Mouse (Mus musculus) kidney, embryonic 15.5 days (tissue): Measurements from ENCODE around the gene Wdfy1. TPM values are rescaled to one million over a fixed set of nuclear protein-coding genes. Genes with fewer than 3 reads are reported as not detected.

Experiments
- ATAC-seq: fragments of 200-750 bp; cut with Nextera tagmentation; replicated peaks from 2 replicates; pipeline ENCODE4 v1.8.0; 2017; ENCODE audit warnings: moderate TSS enrichment; ENCODE audit not compliant: low FRiP score
- H3K27ac ChIP-seq: fragments of 300-500 bp; sonication (generic); 2 replicates; pipeline ENCODE4 v1.5.1; 2015; ENCODE audit warnings: mild to moderate bottlenecking, inconsistent platforms
- H3K27me3 ChIP-seq: fragments of 300-500 bp; sonication (generic); 2 replicates; pipeline ENCODE4 v1.6.1; 2015; ENCODE audit warnings: inconsistent platforms
- H3K36me3 ChIP-seq: fragments of 300-500 bp; sonication (generic); 2 replicates; pipeline ENCODE4 v1.6.1; 2015; ENCODE audit warnings: inconsistent platforms
- H3K4me1 ChIP-seq: fragments of 300-500 bp; sonication (generic); 2 replicates; pipeline ENCODE4 v1.6.1; 2015; ENCODE audit warnings: inconsistent platforms
- H3K4me2 ChIP-seq: fragments of 300-500 bp; sonication (generic); 2 replicates; pipeline ENCODE4 v1.6.1; 2015; ENCODE audit warnings: moderate library complexity, mild to moderate bottlenecking, inconsistent platforms
- H3K4me3 ChIP-seq: fragments of 300-500 bp; sonication (generic); replicated peaks from 2 replicates; pipeline ENCODE4 v1.5.1; 2015; ENCODE audit warnings: mild to moderate bottlenecking, inconsistent platforms
- H3K9ac ChIP-seq: fragments of 300-500 bp; sonication (generic); 2 replicates; pipeline ENCODE4 v1.6.1; 2015; ENCODE audit warnings: mild to moderate bottlenecking, inconsistent platforms
- H3K9me3 ChIP-seq: fragments of 300-500 bp; sonication (generic); replicated peaks from 2 replicates; pipeline ENCODE4 v1.6.1; 2016; ENCODE audit warnings: inconsistent platforms
- WGBS: fragments of 180-500 bp; shearing (Covaris S2); methylation state at CpG from one replicate; pipeline ENCODE4 v1.1.7; 2015; ENCODE audit warnings: mixed read lengths; 5-methylcytosine and 5-hydroxymethylcytosine counted together
- polyA plus RNA-seq: library from polyadenylated mRNA; unstranded; fragments of >200 nt; fragmentation: Nextera tagmentation; extraction: Ambion mirVana; gene quantifications from 2 replicates; pipeline ENCODE4 v1.2.1, GENCODE M21; 2015

Wdfy1 gene
- 45.3 and 47.5 TPM in 2 replicates for polyA plus RNA-seq

- H3K36me3 ChIP-seq, result peaks cover 32% of the 10 kb centered on the region
These were observed at the start of gene Wdfy1, which contains the start of gene Mrpl44 for GRCm38 (mm10) chr1:79775927-79776458. Gene Wdfy1 (minus strand): TSS chr1:79776143. Gene Mrpl44 (plus strand): TSS chr1:79776018.

DNA sequence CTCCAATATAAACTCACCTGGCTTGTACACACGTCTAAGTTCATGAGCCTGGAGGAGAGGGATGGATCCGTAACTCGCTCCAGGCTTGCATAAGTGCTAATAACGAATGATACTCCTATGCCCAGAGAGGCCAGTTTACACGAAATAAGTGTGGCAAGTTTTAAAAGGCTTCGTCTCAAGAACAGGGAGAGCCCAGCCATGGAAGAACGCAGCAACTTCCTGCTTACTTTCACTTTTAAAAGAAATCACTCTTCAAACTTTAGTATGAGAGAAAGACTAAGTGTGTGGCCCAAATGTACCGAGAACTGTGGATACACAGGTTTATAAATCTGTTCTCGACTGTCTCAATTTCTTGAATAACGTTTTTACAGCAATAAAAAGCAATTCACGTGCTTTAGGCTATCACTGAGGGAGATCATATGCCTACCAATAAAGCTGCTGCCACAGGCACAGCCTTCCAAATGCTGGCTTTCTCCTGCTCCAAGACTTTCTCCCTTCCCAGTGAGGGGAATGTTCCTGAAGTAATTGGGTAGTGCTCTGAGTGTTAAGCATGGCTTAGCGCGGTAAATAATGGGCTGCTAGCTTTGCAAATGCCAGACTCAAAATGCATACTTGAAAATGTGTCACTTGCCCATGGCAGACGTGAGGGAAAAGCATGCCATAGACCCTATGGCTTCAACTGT, 48.1 kb upstream of the Wdfy1 start:
- 47% methylated on average over 14 of the region's 14 CpGs for WGBS
- H3K4me2 ChIP-seq, result peak overlapping the region; percentile 33
- H3K4me3 ChIP-seq, result 0 out of 2 replicates have a peak overlapping the region, but pooled peaks have one; percentile 12
- H3K27me3 ChIP-seq, result no peaks in the 10 kb centered on the region
- peak overlapping the region; percentile 73 for H3K27ac ChIP-seq
- peaks cover 19% of the 10 kb centered on the region for H3K4me1 ChIP-seq
- no peaks in the 10 kb centered on the region for H3K9me3 ChIP-seq
- 0 out of 2 replicates have a peak, but pooled peaks cover 5% of the 10 kb centered on the region for H3K36me3 ChIP-seq
- no peak overlapping the region for H3K9ac ChIP-seq
- ATAC-seq, result no peak

More at GRCm38 (mm10) chr1:79775927-79776458, at the start of gene Wdfy1, which contains the start of gene Mrpl44:
- Histone ChIP-seq H3K4me3 (peak within 1 kb of the TSS; percentile 91), H3K4me2 (peak within 1 kb of the TSS; percentile 61), H3K9me3 (no peaks in the 10 kb centered on the region), H3K27me3 (no peaks in the 10 kb centered on the region), H3K27ac (peak within 1 kb of the TSS; percentile 93), H3K9ac (peak within 1 kb of the TSS; percentile 88), H3K4me1 (0 out of 2 replicates have a peak, but pooled peaks cover 8% of the 10 kb centered on the region)
- ATAC-seq, result peak; percentile 100
- under 1% methylated on average over 38 of the region's 38 CpGs for WGBS

DNA sequence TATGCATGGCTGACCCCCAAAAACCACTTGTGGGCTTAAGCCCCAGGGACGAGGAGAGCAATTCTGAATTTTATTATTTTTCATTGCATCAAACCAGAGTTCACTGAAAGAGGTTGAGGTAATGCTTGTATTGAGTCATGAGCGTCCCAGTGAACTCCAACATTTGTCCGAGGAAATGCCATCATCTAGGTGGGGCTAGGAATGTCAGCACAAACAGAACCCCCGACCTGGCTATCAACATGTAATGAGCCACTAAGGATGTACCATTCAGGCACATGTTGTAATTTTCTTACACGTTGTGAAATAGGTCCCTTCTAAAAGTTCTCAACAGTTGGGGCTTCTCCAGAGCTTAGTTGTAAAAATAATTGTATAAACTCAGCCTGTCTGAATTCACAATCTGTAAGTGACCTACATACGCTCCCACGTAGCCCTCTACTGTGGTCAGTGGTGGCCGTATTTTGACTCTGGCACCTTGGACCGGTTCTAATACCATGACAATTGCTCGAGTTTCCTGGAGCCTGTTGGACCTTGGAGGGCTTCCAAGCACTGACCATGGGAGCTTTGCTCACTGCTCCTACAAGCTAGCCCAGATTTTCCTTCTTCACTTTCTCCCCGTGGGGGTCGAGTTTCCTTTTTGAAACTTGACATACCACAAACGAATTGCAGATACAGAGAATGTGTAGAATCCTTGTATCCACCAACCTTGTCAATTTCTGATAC, 47.0 kb upstream of the Wdfy1 start:
- Histone ChIP-seq H3K27me3 (no peaks in the 10 kb centered on the region), H3K36me3 (0 out of 2 replicates have a peak, but pooled peaks cover 5% of the 10 kb centered on the region), H3K4me2 (no peak overlapping the region), H3K4me3 (no peak overlapping the region), H3K9me3 (no peaks in the 10 kb centered on the region), H3K9ac (no peak overlapping the region), H3K4me1 (peaks cover 19% of the 10 kb centered on the region), H3K27ac (no peak overlapping the region; the same call in 1 of the 2 replicates)
- 52% methylated on average over 13 of the region's 13 CpGs for WGBS
- ATAC-seq, result peak; percentile 67; the same call in 1 of the 2 replicates

GRCm38 (mm10) chr1:79819296-79819879, 43.4 kb upstream of the Wdfy1 start:
- H3K4me3 ChIP-seq, result no peak overlapping the region
- H3K9me3 ChIP-seq, result no peaks in the 10 kb centered on the region
- 82% methylated on average over 11 of the region's 11 CpGs for WGBS
- no peak overlapping the region for H3K9ac ChIP-seq
- H3K36me3 ChIP-seq, result 0 out of 2 replicates have a peak, but pooled peaks cover 5% of the 10 kb centered on the region
- H3K27ac ChIP-seq, result no peak overlapping the region
- ATAC-seq, result no peak
- H3K4me2 ChIP-seq, result no peak overlapping the region
- peaks cover 11% of the 10 kb centered on the region for H3K4me1 ChIP-seq
- H3K27me3 ChIP-seq, result no peaks in the 10 kb centered on the region

- no peak overlapping the region for H3K4me2 ChIP-seq
- no peaks in the 10 kb centered on the region for H3K4me1 ChIP-seq
- H3K9me3 ChIP-seq, result no peaks in the 10 kb centered on the region
- H3K27ac ChIP-seq, result no peak overlapping the region
- no peak overlapping the region for H3K4me3 ChIP-seq
- no peak overlapping the region for H3K9ac ChIP-seq
- H3K27me3 ChIP-seq, result no peaks in the 10 kb centered on the region
- WGBS, result 86% methylated on average over 3 of the region's 3 CpGs
- H3K36me3 ChIP-seq, result 0 out of 2 replicates have a peak, but pooled peaks cover 5% of the 10 kb centered on the region
- no peak for ATAC-seq
These were observed 39.5 kb upstream of the Wdfy1 start for GRCm38 (mm10) chr1:79815446-79815845.

GRCm38 (mm10) chr1:79809447-79809846, 33.5 kb upstream of the Wdfy1 start:
- Histone ChIP-seq H3K36me3 (no peaks in the 10 kb centered on the region), H3K27me3 (no peaks in the 10 kb centered on the region), H3K4me1 (no peaks in the 10 kb centered on the region), H3K9me3 (no peaks in the 10 kb centered on the region), H3K4me3 (no peak overlapping the region), H3K9ac (no peak overlapping the region), H3K27ac (no peak overlapping the region), H3K4me2 (no peak overlapping the region)
- no peak for ATAC-seq
- 81% methylated on average over 3 of the region's 3 CpGs for WGBS

DNA sequence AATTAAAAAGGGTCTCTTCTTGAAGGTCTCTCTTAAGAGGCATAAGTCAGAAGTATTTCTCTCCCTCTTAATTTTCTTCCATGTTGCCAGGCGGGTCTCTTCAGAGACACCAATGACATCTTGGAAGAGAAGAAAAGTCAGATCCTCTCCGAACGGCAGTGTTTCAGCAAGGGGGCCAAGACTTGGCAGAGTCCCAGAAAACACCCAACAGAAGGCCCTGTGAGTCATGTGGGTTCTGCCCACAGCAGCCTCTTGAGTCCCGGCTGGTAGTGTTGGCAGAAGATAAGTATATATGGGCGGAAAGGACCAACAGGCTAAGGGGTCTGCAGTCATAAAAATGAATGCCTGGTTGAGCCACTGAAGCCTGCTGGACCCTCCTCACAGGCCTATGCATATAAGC, 30.9 kb upstream of the Wdfy1 start:
- Histone ChIP-seq H3K27me3 (no peaks in the 10 kb centered on the region), H3K4me3 (no peak overlapping the region), H3K4me1 (no peaks in the 10 kb centered on the region), H3K9me3 (no peaks in the 10 kb centered on the region), H3K27ac (no peak overlapping the region), H3K36me3 (no peaks in the 10 kb centered on the region), H3K4me2 (no peak overlapping the region), H3K9ac (no peak overlapping the region)
- whole genome bisulfite sequencing, result 73% methylated on average over 5 of the region's 5 CpGs
- no peak for ATAC-seq

DNA sequence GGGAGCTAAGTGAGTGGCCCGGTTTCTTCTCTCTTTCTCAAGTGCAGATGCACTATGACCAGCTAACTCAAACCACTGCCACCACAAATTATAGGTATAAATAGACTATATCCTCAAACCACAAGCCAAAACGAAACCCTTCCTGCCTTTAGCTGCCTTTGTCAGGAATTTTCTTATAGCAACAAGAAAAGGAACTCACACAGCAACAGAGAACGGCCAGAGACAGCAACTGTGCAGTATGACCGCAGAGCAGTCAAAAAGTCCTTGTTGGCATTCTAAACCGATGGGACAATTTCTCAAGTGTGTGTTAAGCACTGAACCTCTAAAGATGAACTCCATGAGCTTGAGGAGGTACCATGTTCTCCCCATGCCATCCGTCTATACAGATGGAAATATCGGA, 27.7 kb upstream of the Wdfy1 start:
- WGBS, result 87% methylated on average over 7 of the region's 7 CpGs
- peaks cover 5% of the 10 kb centered on the region for H3K36me3 ChIP-seq
- H3K27ac ChIP-seq, result no peak overlapping the region
- H3K4me3 ChIP-seq, result no peak overlapping the region
- no peaks in the 10 kb centered on the region for H3K27me3 ChIP-seq
- H3K4me2 ChIP-seq, result no peak overlapping the region
- no peaks in the 10 kb centered on the region for H3K4me1 ChIP-seq
- H3K9ac ChIP-seq, result no peak overlapping the region
- no peak for ATAC-seq
- H3K9me3 ChIP-seq, result no peaks in the 10 kb centered on the region

DNA sequence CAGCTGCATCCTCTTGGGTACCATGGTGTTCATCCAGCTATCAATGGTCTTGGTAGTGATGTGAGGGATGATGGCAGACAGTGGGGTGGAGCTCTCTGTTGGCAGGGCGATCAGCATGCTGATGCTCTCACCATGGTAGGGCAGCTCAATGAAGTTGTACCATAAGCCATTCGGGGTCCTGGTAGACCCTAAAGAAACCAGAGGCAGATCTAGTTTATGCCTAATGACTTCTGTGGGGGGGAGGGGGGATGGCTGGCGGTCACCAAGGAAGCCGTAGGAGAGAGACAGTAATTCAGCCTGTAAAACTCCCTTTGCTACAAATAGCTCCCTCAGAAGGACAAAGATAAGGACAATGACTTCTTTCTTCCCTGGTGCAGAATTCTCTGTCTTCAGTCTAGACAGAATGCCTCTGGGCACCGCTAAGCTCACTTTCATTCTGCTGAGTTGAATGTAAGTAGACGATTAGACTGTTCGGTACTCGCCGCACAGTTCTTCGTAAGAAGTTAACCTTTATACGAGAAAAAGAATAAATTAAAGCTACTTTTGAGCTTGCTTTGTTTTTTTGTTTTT, 27.0 kb upstream of the Wdfy1 start:
- Histone ChIP-seq H3K27ac (no peak overlapping the region), H3K4me1 (no peaks in the 10 kb centered on the region), H3K4me3 (no peak overlapping the region), H3K9me3 (no peaks in the 10 kb centered on the region), H3K27me3 (no peaks in the 10 kb centered on the region), H3K4me2 (no peak overlapping the region), H3K9ac (no peak overlapping the region), H3K36me3 (peaks cover 5% of the 10 kb centered on the region)
- ATAC-seq, result no peak
- WGBS, result 89% methylated on average over 11 of the region's 11 CpGs

GRCm38 (mm10) chr1:79797084-79797483, 21.1 kb upstream of the Wdfy1 start:
- no peak for ATAC-seq
- Histone ChIP-seq H3K4me3 (no peak overlapping the region), H3K27me3 (no peaks in the 10 kb centered on the region), H3K9ac (no peak overlapping the region), H3K9me3 (no peaks in the 10 kb centered on the region), H3K36me3 (peaks cover 8% of the 10 kb centered on the region), H3K4me2 (no peak overlapping the region), H3K4me1 (no peaks in the 10 kb centered on the region), H3K27ac (no peak overlapping the region)
- 89% methylated on average over 3 of the region's 3 CpGs for WGBS

- peaks cover 22% of the 10 kb centered on the region for H3K36me3 ChIP-seq
- H3K27me3 ChIP-seq, result no peaks in the 10 kb centered on the region
- no peak overlapping the region for H3K4me3 ChIP-seq
- no peak overlapping the region for H3K9ac ChIP-seq
- 67% methylated on average over 7 of the region's 7 CpGs for WGBS
- H3K4me1 ChIP-seq, result no peaks in the 10 kb centered on the region
- H3K4me2 ChIP-seq, result no peak overlapping the region
- no peak overlapping the region for H3K27ac ChIP-seq
- ATAC-seq, result peak; percentile 70
- no peaks in the 10 kb centered on the region for H3K9me3 ChIP-seq
These were observed 10.5 kb upstream of the Wdfy1 start for GRCm38 (mm10) chr1:79786267-79786927.
